Mouse (Mus musculus): ENCODE data around the gene Rai1.

Gene Rai1

GRCm38 (mm10) chr11:60104810-60105592 is at the start of gene Rai1:
Gene Rai1, plus strand, starts transcription at chr11:60105013.
- DNase-seq (ENCODE audit: low spot score) = peak; percentile 84

DNA sequence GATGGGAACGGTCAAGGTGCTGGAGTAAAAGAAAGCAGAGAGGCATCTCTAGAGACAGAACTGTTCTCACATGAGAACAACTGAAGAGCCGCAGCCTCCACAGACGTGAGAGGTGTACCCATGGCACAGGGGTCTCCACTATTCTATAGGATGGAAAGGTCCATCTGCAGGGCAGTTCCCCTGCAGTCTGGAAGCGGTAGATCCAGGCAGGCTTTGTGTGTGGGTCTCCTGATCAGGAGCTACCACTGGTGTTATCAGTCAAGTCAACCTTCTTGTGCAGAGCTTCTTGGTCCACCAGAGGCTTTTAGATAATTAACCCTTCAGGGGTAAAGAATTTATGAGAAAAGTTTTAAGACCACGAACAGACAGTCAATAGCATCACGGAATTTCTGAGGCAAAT is 48.3 kb upstream of the Rai1 start:
- DNase-seq (ENCODE audit: low spot score) = no peak

GRCm38 (mm10) chr11:60057987-60058386 is 46.8 kb upstream of the Rai1 start:
- no peak for DNase-seq (ENCODE audit: low spot score)

DNA sequence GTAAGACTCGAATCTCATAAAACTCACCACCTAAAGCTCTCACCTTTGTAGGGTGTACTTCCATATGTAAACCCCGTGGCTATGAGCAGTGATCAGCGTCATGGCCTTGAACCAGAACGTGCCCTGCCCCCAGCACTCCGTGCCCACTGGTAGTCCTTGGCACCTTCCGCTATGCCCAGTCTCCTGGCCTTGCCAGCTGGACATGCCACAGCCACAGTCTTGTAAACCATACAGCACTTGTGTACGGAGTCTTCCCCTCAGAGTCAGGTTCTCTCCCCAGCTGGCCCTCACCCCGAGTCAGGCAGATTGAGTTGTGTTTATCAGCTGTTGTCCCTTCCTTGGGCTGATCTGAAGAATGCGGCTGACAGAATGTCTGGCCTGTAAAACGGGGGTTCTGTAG is 46.4 kb upstream of the Rai1 start:
- DNase-seq (ENCODE audit: low spot score) = no peak

DNA sequence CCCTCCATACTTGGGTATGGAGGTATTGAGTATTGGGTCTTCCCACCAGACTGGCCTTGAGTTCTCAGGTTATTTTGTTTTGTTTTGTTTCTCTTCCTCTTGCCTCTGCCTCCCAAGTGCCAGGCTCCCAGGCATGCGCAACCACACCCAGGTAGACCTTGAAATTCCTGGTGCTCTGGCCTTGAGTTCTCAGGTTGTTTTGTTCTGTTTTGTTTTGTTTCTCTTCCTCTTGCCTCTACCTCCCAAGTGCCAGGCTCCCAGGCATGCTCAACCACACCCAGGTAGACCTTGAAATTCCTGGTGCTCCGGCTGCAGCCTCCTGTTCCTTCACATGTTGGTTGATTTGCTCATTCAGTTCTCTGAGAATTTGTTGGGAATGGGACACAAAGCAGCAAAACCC is 44.8 kb upstream of the Rai1 start:
- no peak for DNase-seq (ENCODE audit: low spot score)

DNA sequence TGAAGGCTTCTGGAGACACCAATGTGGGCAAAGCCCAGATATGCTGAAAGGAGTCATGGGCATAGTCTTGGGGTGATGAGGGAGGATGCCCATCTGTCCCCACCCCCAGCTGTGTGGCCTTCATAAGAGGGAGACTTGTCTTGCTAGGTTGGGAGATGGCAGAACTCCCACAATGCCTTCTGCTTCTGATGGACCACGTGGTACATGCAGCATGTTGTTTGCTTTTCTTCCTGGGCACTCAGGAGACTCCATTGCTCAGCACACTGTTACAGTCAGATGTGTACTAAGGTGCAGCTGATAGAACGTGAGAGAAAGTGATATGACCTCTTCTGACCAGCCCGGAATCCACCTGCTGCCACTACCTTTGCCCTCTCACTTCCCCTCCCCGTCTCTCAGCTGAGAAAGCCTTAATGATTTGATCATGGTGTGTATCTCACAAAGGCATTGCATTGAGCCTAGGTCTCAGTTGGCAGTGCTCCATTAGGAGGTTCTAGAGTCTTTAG is 43.3 kb upstream of the Rai1 start:
- DNase-seq (ENCODE audit: low spot score) = no peak

DNA sequence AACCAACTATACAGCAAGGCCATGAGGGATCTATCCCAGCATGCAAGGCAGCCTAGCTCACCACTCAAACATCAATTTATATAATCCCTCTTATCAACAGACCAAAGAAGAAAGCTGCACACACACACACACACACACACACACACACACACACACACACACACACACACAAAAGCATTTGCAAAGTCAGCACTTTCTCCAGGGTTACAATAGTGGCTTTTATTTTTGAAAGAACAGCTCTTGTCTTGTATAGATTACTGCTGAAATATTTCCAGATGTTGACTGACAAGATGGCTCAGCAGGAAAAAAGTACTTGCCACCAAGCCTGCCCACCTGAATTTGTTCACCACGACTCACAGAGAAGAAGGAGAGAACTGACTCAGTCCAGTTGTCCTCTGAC is 39.5 kb upstream of the Rai1 start:
- DNase-seq (ENCODE audit: low spot score) = no peak

DNA sequence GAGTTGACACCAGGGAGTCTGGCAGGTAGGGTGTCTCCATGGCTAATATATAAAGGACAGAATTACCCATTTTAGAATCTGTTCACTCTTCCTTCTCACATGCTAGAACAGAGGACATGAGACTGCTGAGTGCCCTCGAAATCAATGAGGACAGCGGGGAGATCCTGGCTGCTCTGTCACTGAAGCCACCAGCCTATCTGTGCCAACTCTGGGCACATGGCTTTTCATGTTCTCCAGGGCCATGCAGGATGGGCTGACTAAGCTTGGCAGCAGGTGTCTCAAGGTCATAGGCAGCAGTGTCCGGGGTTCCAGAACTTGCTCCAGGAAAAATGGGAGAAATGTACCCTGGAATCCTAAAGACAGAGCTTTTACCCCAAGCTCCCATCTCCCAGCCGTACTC is 37.2 kb upstream of the Rai1 start:
- no peak for DNase-seq (ENCODE audit: low spot score)

DNA sequence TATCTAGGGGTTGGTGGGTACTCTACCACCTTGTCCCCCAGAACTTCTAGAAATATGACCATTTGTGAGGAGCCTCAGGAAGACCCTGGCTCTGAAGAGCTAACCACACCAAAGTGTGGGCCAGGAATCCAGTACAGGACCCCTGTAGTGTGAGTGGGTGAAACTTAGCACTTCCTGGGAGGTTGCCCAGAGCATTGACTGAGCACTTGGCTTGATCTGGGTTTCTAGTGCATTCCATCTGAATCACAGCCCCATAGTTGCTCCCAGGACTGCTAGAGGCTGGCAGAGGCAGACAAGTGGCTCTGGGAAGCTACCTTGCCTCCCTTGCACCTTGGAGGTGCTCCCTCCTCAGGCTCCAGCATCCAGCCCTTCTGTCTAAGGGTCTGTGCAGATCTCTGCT is 36.2 kb upstream of the Rai1 start:
- DNase-seq (ENCODE audit: low spot score) = no peak

DNA sequence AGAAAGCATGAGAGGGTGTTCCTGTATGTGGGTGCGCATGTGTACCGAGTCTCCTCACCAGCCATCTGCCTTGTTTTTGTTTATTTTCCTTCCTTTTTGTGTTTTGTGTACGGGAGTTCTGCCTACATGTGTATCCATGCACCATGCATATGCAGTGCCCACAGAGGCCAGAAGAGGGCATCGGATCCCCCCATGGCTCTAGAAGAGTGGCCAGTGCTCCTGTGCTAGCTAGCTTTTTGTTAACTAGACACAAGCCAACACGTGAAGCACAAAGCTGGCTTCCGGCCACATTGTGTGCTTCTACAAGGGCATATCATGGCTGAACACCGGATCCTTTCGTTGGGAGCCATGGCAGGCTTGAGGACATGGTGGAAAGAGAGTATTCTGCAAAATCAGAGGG is 34.2 kb upstream of the Rai1 start:
- DNase-seq (ENCODE audit: low spot score) = peak; percentile 79

DNA sequence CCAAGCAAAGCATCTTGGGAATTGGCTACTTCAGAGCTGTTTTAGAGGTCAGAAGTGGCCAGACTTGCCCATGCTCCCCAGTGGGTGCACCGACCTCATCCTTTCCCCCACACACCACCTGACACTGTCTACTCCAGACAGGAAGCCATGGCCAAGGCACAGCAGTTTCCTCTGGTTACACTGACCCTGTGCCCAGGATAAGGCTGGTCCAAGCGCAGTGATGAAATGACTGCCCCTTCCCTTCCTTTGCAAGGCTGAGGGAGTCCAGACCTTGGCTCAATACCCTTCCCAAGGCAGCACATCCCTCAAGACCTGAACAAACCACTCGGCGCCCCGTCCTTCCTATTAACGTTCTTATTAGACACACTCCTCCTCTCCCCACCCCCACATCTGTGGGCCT is 33.6 kb upstream of the Rai1 start:
- no peak for DNase-seq (ENCODE audit: low spot score)

GRCm38 (mm10) chr11:60073121-60073520 is 31.7 kb upstream of the Rai1 start:
- DNase-seq (ENCODE audit: low spot score) = no peak

GRCm38 (mm10) chr11:60073936-60074502 is 30.8 kb upstream of the Rai1 start:
- no peak for DNase-seq (ENCODE audit: low spot score)

GRCm38 (mm10) chr11:60076183-60076582 is 28.6 kb upstream of the Rai1 start:
- no peak for DNase-seq (ENCODE audit: low spot score)

DNA sequence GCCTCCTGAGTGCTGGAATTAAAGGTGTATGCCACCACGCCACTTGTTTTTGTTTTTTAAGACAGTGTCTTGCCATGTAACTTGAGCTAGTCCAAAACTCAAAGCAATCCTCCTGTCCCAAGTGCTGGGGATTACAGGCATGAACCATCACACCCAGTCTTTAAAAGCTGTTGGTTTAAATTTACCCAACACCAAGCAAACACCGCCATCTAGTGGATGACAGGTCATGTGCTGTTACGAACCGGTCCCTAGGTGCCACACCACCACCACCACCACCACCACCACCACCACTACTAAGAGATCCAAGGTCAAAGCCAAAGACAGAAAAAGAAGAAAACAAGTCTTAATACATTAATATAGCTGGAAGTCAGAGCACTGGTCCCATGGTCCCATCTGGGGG is 28.0 kb upstream of the Rai1 start:
- peak; percentile 94 for DNase-seq (ENCODE audit: low spot score)

DNA sequence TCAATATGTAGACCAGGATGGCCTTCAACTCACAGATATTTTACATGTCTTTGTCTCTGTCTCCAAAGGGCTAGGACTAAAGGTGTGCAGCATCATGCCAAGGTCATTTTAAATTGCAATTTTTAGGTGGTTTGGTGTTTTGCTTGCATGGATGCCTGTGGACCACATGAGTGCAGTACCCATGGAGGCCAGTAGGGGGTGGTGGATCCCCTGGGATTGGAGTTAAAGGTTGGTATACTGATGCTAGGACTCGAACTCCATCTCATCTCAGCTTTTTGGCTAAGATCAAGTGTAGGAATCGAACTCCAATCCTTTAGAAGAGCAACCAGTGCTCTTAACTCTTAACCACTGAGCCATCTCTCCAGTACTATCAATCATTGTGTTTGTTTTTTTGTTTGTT is 20.2 kb upstream of the Rai1 start:
- peak; percentile 65 for DNase-seq (ENCODE audit: low spot score)

DNA sequence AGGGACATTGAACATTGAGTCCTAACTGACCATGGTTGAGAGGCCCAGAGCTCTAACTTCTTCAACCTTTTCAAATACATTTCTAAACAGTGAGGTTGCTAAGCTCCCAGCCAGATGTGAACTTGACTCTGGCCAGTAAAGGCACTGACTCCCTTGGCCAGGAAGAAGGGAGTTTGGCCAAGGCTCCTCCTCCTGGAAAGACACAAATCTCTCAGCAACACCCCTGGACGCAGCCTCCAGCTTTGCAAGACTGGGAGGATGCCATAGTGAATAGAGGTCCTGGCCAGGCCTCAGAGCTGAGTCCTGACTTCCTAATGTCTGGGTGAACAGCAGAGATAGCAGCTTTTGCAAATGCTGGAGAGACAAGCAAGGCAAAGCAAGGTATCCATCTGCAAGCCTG is 18.1 kb upstream of the Rai1 start:
- DNase-seq (ENCODE audit: low spot score) = no peak

- peak; percentile 64 for DNase-seq (ENCODE audit: low spot score)
These were observed 15.9 kb upstream of the Rai1 start for GRCm38 (mm10) chr11:60088947-60089346.

- no peak for DNase-seq (ENCODE audit: low spot score)
These were observed 14.0 kb upstream of the Rai1 start for GRCm38 (mm10) chr11:60090696-60091421.

GRCm38 (mm10) chr11:60091422-60091761 is 13.4 kb upstream of the Rai1 start:
- DNase-seq (ENCODE audit: low spot score) = no peak

DNA sequence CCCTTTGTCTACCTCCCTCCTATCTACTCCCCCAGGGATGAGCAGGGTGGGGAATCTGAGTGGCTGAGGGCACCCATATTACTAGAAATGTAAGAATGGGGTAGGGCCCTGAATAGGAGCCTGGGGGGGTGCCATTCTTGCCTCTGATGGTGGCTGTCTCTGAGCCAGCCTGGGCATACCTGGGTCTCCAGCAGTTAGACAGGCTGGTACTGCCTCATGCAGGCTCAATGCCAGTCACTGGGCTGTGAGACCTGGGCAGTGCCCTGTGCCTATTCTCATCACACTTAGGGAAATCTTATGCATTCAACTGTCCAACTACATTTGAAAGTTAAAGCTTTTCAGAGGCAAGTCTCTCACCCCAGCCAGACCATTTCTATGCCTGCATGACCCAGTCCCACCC is 11.6 kb upstream of the Rai1 start:
- DNase-seq (ENCODE audit: low spot score) = no peak

DNA sequence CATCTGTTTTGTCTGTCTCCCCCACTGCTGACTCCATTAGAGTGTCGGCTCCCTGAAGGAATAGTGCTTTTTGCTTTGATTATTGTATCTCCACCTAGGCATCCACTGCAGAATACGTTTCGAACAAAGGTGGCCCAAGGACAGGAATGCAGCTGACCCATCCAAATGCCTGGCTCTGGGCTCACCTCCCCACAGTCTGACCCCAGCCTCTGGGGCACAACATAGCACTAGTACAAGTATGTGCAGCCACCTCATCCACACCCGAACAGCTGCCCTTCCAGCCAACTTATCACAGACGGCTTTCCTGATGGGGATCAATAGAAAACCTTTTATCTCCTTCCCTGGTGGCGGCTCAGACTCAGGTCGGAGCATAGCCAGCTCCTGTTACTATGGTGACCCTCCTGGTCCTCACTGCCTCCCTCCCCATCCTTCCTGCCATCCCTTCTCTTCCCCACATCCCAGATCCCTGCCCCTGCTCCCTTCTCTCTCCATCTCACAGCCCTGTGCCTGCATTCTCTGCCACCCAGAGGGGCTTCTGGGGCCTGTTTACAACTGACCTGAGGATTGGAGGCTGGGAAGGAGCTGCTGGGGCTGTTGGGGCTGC is 10.7 kb upstream of the Rai1 start:
- no peak for DNase-seq (ENCODE audit: low spot score)
